Mouse (Mus musculus) cortical plate, adult 2 months (tissue): ENCODE measurements around the gene Gfi1b.

Experiments
- CTCF ChIP-seq: fragments of 200-500 bp; IDR thresholded peaks from 2 replicates; pipeline ENCODE4 v1.5.1; 2011; ENCODE audit warnings: mild to moderate bottlenecking, control low read depth, low read length; ENCODE audit not compliant: insufficient read depth; ENCODE audit errors: extremely low read depth
- POLR2A ChIP-seq: fragments of 200-500 bp; IDR thresholded peaks from 2 replicates; pipeline ENCODE4 v1.6.1; 2011; ENCODE audit warnings: mild to moderate bottlenecking, low read length, control low read depth; ENCODE audit not compliant: insufficient read depth; ENCODE audit errors: extremely low read depth

GRCm38 (mm10) chr2:28629911-28630381, 8.2 kb upstream of the Gfi1b start:
- TF ChIP-seq POLR2A: no peak
- no peak for TF ChIP-seq CTCF
